Mouse (Mus musculus) liver, postnatal 0 days (tissue): ENCODE results near the gene Dcaf1. TPM values are rescaled to one million over a fixed set of nuclear protein-coding genes. Genes with fewer than 3 reads are reported as not detected.

Experiments used
- ATAC-seq: fragments of 200-750 bp; cut with Nextera tagmentation; 2 replicates; pipeline ENCODE4 v1.8.0; 2017; ENCODE audit warnings: mild to moderate bottlenecking, moderate library complexity
- DNase-seq: peaks from one replicate; pipeline ENCODE4 v3.0.0-alpha.2; 2016
- H3K27ac ChIP-seq: fragments of 300-500 bp; sonication (generic); 2 replicates; pipeline ENCODE4 v1.5.1; 2014; ENCODE audit warnings: antibody characterized with exemption, moderate library complexity, mild to moderate bottlenecking, low read depth
- H3K27me3 ChIP-seq: fragments of 300-500 bp; sonication (generic); 2 replicates; pipeline ENCODE4 v1.6.1; 2014; ENCODE audit warnings: low read length, control low read depth, mixed read lengths; ENCODE audit not compliant: insufficient read depth
- H3K36me3 ChIP-seq: fragments of 300-500 bp; sonication (generic); replicated peaks from 2 replicates; pipeline ENCODE4 v1.6.1; 2014; ENCODE audit warnings: mild to moderate bottlenecking, control low read depth, low read length, moderate library complexity, mixed read lengths; ENCODE audit not compliant: insufficient read depth
- H3K4me1 ChIP-seq: fragments of 300-500 bp; sonication (generic); 2 replicates; pipeline ENCODE4 v1.6.1; 2014; ENCODE audit warnings: antibody characterized with exemption, mild to moderate bottlenecking, control low read depth; ENCODE audit not compliant: insufficient read depth
- H3K4me2 ChIP-seq: fragments of 300-500 bp; sonication (generic); 2 replicates; pipeline ENCODE4 v1.6.1; 2014; ENCODE audit warnings: low read depth, mild to moderate bottlenecking, low read length, moderate library complexity, mixed read lengths
- H3K4me3 ChIP-seq: fragments of 300-500 bp; sonication (generic); 2 replicates; pipeline ENCODE4 v1.5.1; 2014; ENCODE audit warnings: low read depth, low read length
- H3K9ac ChIP-seq: fragments of 300-500 bp; sonication (generic); replicated peaks from 2 replicates; pipeline ENCODE4 v1.6.1; 2014; ENCODE audit warnings: mild to moderate bottlenecking, moderate library complexity
- H3K9me3 ChIP-seq: fragments of 300-500 bp; sonication (generic); 2 replicates; pipeline ENCODE4 v1.6.1; 2016; ENCODE audit warnings: mild to moderate bottlenecking, control low read depth, low read length, mixed read lengths
- CTCF ChIP-seq: sonication (generic); IDR thresholded peaks from 2 replicates; pipeline ENCODE4 v1.5.1; 2016; ENCODE audit warnings: antibody characterized with exemption, low read depth
- EP300 ChIP-seq: IDR thresholded peaks from 2 replicates; pipeline ENCODE4 v1.6.1; 2016; ENCODE audit warnings: antibody characterized with exemption, low read depth, mild to moderate bottlenecking
- WGBS: fragments of 180-500 bp; shearing (Covaris S2); extraction: QIAGEN DNeasy Blood & Tissue Kit; methylation state at CpG from one replicate; pipeline ENCODE4 v1.1.7; 2014; ENCODE audit not compliant: insufficient replicate concordance; 5-methylcytosine and 5-hydroxymethylcytosine counted together
- polyA plus RNA-seq: library from polyadenylated mRNA; unstranded; fragments of >200 nt; fragmentation: Nextera tagmentation; extraction: Ambion mirVana; gene quantifications from 2 replicates; pipeline ENCODE4 v1.2.1, GENCODE M21; 2015

Dcaf1 gene
- polyA plus RNA-seq, 1 experiment from 2014 or later: 3.1 TPM

- ATAC-seq (no peak), DNase-seq (no peak)
- H3K36me3 ChIP-seq: peaks cover 41% of the 10 kb centered on the region
- no peak for TF ChIP-seq CTCF
- TF ChIP-seq EP300: no peak
- H3K9ac ChIP-seq: no peak overlapping the region
- no peak overlapping the region for H3K4me3 ChIP-seq
- H3K4me2 ChIP-seq: no peak overlapping the region
- H3K9me3 ChIP-seq: no peaks in the 10 kb centered on the region
- H3K27ac ChIP-seq: no peak overlapping the region
- no peaks in the 10 kb centered on the region for H3K27me3 ChIP-seq
- H3K4me1 ChIP-seq: peaks cover 48% of the 10 kb centered on the region
- 94% methylated on average over 3 of the region's 3 CpGs for WGBS
Observed at GRCm38 (mm10) chr9:106888346-106888745, 66.7 kb downstream of the Dcaf1 start.

- DNase-seq: no peak
- Histone ChIP-seq H3K27me3 (no peaks in the 10 kb centered on the region), H3K4me2 (no peak overlapping the region), H3K36me3 (peaks cover 38% of the 10 kb centered on the region), H3K4me1 (peaks cover 47% of the 10 kb centered on the region), H3K9ac (no peak overlapping the region), H3K4me3 (no peak overlapping the region), H3K9me3 (no peaks in the 10 kb centered on the region), H3K27ac (no peak overlapping the region)
- no peak for ATAC-seq
- WGBS: 76% methylated on average over 9 of the region's 9 CpGs
- TF ChIP-seq EP300 (no peak), CTCF (no peak)
Observed at GRCm38 (mm10) chr9:106889321-106889720, 67.6 kb downstream of the Dcaf1 start.

GRCm38 (mm10) chr9:106890496-106891240 lies 69.0 kb downstream of the Dcaf1 start:
- peaks cover 33% of the 10 kb centered on the region for H3K4me1 ChIP-seq
- WGBS: 64% methylated on average over 8 of the region's 8 CpGs
- no peak for ATAC-seq
- TF ChIP-seq EP300: no peak
- no peak for TF ChIP-seq CTCF
- peak overlapping the region; percentile 76 for H3K4me2 ChIP-seq
- no peaks in the 10 kb centered on the region for H3K9me3 ChIP-seq
- peak overlapping the region; percentile 86; the same call in 1 of the 2 replicates for H3K27ac ChIP-seq
- H3K27me3 ChIP-seq: no peaks in the 10 kb centered on the region
- peak overlapping the region; percentile 80 for H3K4me3 ChIP-seq
- peak overlapping the region; percentile 90 for H3K9ac ChIP-seq
- DNase-seq: no peak
- peaks cover 28% of the 10 kb centered on the region for H3K36me3 ChIP-seq

- DNase-seq: no peak
- Histone ChIP-seq H3K36me3 (peaks cover 28% of the 10 kb centered on the region), H3K9ac (peak overlapping the region; percentile 90), H3K27me3 (no peaks in the 10 kb centered on the region), H3K4me1 (peaks cover 31% of the 10 kb centered on the region), H3K4me2 (peak overlapping the region; percentile 76), H3K27ac (peak overlapping the region; percentile 86), H3K4me3 (peak overlapping the region; percentile 80), H3K9me3 (no peaks in the 10 kb centered on the region)
- no peak for ATAC-seq
- WGBS: under 1% methylated on average over 17 of the region's 17 CpGs
- TF ChIP-seq EP300 (no peak), CTCF (no peak)
Observed at GRCm38 (mm10) chr9:106891341-106891741, 69.7 kb downstream of the Dcaf1 start.

GRCm38 (mm10) chr9:106891829-106892551 lies 70.3 kb downstream of the Dcaf1 start, which contains the start of gene Manf:
Gene Manf, minus strand, starts transcription at chr9:106891979.
- peak; percentile 97 for DNase-seq
- WGBS: under 1% methylated on average over 56 of the region's 59 CpGs
- TF ChIP-seq CTCF: no peak; the same call in 1 of the 2 replicates
- TF ChIP-seq EP300: peak; percentile 64; the same call in 1 of the 2 replicates

GRCm38 (mm10) chr9:106892552-106892875 lies 70.8 kb downstream of the Dcaf1 start:
- no peak for DNase-seq
- H3K4me3 ChIP-seq: peak overlapping the region; percentile 80
- no peaks in the 10 kb centered on the region for H3K9me3 ChIP-seq
- peak overlapping the region; percentile 77 for H3K9ac ChIP-seq
- H3K36me3 ChIP-seq: peaks cover 28% of the 10 kb centered on the region
- peak overlapping the region; percentile 88 for H3K4me2 ChIP-seq
- 1% methylated on average over 9 of the region's 9 CpGs for WGBS
- peak overlapping the region; percentile 95 for H3K27ac ChIP-seq
- peaks cover 29% of the 10 kb centered on the region for H3K4me1 ChIP-seq
- TF ChIP-seq EP300: no peak
- TF ChIP-seq CTCF: no peak
- ATAC-seq: no peak
- H3K27me3 ChIP-seq: no peaks in the 10 kb centered on the region

More at GRCm38 (mm10) chr9:106891829-106892551, 70.3 kb downstream of the Dcaf1 start, which contains the start of gene Manf:
- Histone ChIP-seq H3K4me2 (peak within 1 kb of the TSS; percentile 88), H3K27me3 (no peaks in the 10 kb centered on the region), H3K9me3 (no peaks in the 10 kb centered on the region), H3K4me3 (peak within 1 kb of the TSS; percentile 80), H3K27ac (peak within 1 kb of the TSS; percentile 95), H3K9ac (peak within 1 kb of the TSS; percentile 90), H3K4me1 (peaks cover 31% of the 10 kb centered on the region), H3K36me3 (peaks cover 28% of the 10 kb centered on the region)
- peak; percentile 95 for ATAC-seq
